Mouse (Mus musculus) bone marrow macrophage, adult 2 months (primary cell): ENCODE results near the gene Golga5.

Experiments
- CTCF ChIP-seq: IDR thresholded peaks from 2 replicates; pipeline ENCODE4 v1.5.1; 2012; ENCODE audit warnings: low read depth, mild to moderate bottlenecking, low read length, moderate library complexity
- POLR2A ChIP-seq: IDR thresholded peaks from 2 replicates; pipeline ENCODE4 v1.6.1; 2012; ENCODE audit warnings: mild to moderate bottlenecking, low read depth, low read length, borderline replicate concordance

DNA sequence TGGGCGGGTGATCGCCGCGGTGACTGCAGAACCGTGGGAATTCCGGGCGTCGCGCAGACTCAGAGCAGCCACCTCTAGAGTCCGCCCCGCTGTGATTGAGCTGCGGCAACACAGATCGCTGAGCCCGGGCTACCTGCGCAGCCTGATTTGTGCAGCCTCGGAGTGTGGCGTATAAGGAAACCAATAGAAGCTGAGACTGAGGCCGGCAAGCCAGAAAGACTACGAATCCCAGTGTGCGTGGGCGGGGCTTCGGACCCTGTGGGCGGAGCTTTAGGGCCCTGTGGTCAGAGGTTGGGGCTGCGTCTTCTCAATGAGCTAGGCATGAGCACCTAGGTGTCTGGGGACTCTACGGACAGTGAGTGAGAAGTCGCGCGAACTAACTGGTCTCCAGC lies 29.3 kb upstream of the Golga5 start, which contains the start of gene Lgmn:
- no peak for TF ChIP-seq POLR2A
- TF ChIP-seq CTCF, result no peak
